ENCODE assay signal across 1 mouse cellular context in the genomic region with DNA sequence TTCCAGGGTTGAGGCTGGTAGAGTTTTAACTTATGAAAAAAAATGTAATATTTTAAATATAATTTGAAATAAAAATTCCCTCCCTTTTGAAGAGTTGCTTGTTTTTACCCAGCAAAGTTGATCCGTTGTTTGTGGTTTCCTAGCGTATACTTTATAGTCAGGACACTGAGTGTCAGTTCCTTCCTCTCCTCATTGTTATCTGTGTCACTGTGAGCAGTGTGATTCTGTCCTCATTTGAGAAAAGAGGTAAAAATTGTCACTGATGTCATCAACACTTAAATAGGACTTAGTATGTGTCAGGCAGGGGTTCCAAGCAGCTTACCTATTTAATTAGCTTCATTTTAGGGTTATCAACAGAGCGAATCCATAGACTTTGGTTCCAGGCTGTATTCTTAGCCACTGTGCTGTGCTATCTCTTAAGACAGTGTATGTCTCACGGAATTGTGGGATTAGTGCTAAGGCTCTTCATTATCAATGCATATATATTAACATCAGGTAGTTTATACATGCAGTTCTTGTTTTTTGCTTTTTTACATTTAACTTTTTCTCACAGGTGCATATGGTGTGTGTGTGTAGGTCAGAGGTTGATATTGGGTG.
TF ChIP-seq lines count a peak whose summit lies in the region.

No protein-coding gene starts in this region.

TF ChIP-seq in MEL, 35 proteins besides CTCF, POLR2A, EP300 and RAD21:
- peak; percentile 70 for TF ChIP-seq TBP (IDR thresholded peaks at IDR 0.05; ENCODE audit: low read depth, low read length)
- 0 out of 2 replicates have a peak, but pooled peaks have one; percentile 4 for TF ChIP-seq SIN3A (IDR thresholded peaks at IDR 0.05; ENCODE audit: low read length)
- TF ChIP-seq GATA1 (IDR thresholded peaks at IDR 0.05; ENCODE audit: low read depth, low read length), result peak; percentile 64
- no peak for TF ChIP-seq MYB (IDR thresholded peaks at IDR 0.05; ENCODE audit: low read depth, low read length)
- peak; percentile 78 for TF ChIP-seq ZNF384 (IDR thresholded peaks at IDR 0.05; ENCODE audit: low read depth, low read length)
- peak; percentile 56 for TF ChIP-seq ETS1 (IDR thresholded peaks at IDR 0.05; ENCODE audit: low read depth, low read length)
- 0 out of 2 replicates have a peak, but pooled peaks have one; percentile 23 for TF ChIP-seq RCOR1 (IDR thresholded peaks at IDR 0.05; ENCODE audit: low read depth, low read length)
- TF ChIP-seq USF1 (IDR thresholded peaks at IDR 0.05; ENCODE audit: low read depth, low read length), result no peak
- no peak for TF ChIP-seq CHD1 (IDR thresholded peaks at IDR 0.05; ENCODE audit: low read depth, low read length)
